Mouse (Mus musculus): ENCODE results near the gene Trim3.

Trim3 gene

DNA sequence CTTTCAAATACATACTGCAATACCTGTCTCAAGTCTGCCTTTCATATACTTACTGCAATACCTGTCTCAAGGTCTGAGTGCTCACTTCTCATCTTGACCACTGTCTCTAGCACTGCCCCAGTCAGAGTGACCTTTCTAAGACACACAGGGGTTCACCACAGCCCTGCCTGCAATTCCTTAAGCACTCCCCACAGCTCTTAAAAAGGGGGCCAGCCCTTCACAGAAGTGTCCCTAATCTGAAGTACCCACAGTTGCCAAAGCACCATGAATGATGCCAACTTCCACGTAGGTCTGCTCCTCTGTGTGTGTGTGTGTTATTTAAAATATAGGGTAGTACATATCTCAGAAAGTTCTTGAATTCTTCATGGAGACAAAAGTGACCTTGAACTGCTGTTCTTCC is 21.6 kb downstream of the Trim3 start:
- no peak for DNase-seq (ENCODE audit: extremely low spot score, low spot score)

DNA sequence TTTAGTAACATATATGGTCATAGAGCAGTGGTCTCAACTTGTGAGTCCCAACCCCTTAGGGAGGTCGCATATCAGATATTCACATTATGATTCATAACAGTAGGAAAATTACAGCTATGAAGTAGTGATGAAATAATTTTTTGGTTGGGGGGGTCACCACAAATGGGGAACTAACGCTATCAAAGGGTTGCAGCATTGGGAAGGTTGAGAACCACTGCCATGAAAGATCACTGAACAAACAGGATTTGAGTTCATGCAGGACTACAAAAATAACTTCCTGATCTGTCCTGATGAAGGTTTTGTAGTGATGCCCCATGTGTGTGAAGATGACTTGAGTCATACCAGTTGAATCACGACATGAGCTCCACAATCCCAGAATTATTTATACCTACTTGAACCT is 24.9 kb downstream of the Trim3 start:
- no peak for DNase-seq (ENCODE audit: extremely low spot score, low spot score)

DNA sequence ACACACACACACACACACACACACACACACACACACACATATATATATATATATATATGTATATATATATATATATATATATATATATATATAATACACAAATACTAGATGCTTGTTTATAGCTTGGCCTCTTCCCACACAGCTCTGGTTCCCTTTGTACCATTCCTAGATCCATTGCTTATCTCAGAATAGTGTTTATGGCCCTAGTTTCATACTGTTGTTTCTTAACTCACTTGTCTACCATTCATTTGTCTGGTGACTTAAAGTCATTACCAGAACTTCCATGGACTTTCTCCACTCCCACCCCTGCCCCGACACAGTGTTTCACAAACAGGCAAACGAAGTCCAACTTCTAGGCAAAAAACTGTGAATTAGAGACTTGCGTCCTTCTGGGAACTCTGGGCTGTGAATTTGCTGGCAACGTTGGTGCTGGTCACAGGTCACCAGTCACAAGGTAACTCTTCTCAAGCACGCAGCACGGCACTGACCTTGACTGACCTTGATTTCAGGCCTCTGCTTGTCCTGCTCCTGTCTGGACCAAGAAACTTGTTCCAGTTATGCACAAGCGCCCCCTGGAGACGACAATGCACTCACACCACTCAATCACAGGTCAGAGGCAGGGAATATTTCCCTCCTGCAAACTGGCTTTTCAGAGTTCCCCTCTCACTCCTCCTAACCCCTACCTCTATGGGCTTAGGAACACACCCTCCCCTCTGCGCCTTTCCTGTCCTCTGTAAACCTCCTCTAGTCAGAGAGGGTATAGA is 30.3 kb downstream of the Trim3 start:
- DNase-seq (ENCODE audit: extremely low spot score, low spot score) = peak; percentile 59

DNA sequence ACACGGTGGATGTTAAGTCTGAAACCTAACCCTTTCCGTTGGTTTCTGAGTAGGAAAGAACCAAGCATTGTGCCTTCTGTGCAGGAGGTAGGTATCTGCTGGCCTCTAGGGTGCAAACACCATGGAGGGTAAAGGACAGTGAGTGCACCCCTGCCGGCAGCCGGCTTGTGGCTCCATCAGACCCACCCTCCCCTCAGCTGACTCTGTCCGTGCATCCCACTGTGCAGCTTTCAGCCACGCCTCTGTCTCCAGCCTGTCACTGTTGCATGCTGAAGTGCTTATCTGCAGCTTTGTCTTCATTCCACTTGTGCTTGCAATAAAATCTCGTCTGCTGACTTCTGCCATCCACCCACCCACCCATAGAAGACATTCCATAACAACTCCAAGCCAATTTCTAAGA is 43.3 kb downstream of the Trim3 start:
- no peak for DNase-seq (ENCODE audit: extremely low spot score, low spot score)

DNA sequence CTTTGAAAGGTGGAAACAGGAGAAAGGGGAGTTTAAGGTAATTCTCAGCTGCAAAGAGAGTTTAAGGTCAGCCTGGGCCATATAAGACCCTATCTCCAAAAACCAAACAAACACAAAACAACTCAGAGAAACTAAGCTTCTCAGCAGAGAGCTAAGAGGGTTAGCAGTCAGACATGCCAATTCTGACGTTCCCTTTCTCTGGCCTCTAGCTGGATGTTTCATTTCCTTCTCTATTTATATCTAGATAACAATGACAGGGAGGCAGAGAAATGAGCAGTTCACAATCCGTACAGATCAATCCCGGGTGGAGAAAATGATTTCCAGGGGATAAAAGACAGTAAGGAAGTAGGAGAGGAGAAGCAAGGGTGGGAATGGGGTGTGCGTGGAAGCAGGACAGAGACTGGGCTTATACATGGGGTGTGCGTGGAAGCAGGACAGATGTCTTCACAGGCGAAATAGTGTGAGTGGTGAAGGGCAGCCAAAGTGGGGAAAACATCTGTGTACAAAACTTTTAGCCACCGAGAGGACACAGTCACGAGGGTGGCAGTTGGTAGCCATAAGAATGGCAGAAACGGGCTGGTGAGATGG is 45.0 kb downstream of the Trim3 start:
- no peak for DNase-seq (ENCODE audit: extremely low spot score, low spot score)

DNA sequence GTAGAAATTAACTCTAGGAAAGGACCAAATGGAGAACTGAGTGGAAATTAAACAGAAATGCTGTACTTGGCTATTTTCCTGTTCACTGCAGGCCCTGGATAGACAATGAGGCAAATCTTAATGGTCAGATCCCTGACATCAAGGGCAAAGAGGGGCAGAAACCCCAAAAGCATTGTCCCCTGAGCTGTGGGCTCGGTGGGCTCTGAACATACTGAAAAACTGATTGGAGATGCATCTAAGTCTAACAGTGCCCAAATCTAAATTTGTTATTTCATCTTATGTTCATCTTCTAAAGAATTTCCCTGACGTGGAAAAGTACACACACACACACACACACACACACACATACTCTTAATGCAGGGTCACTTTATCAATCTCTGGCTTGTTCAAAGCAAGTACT is 51.4 kb downstream of the Trim3 start:
- no peak for DNase-seq (ENCODE audit: extremely low spot score, low spot score)

DNA sequence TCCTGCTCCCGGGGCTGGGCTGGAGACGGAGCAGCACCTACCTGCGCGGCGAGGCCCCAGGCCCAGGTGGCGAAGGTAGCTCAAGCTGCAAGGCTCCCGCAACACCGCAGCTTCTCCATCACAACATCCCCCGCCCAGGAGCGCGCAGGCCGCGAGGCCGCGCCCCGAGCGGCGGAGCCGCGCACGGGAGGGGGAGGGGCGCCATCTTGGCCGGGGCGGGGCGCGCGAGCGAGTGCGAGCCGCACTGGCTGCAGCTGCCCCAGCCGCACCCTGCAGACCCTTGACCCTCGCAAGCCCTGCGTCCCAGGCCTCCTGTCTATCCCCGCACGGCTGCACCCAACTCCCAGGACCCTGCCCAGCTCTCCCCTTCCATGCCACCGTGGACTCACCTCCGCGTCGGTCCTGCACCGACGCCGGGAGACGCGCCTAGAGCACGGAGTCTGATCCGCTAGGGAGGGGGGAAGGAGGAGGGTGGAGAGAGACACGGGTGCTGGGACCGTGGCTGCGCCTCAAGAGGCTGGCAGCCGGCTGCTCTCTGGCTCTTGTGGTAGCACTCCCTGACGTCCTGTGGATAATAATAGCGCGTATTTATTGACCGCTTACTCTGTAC is 52.2 kb downstream of the Trim3 start, which contains the start of gene Apbb1:
Apbb1 (minus strand) TSS at position 560 of the 610 bp plus-strand sequence.
- peak; percentile 85 for DNase-seq (ENCODE audit: extremely low spot score, low spot score)

DNA sequence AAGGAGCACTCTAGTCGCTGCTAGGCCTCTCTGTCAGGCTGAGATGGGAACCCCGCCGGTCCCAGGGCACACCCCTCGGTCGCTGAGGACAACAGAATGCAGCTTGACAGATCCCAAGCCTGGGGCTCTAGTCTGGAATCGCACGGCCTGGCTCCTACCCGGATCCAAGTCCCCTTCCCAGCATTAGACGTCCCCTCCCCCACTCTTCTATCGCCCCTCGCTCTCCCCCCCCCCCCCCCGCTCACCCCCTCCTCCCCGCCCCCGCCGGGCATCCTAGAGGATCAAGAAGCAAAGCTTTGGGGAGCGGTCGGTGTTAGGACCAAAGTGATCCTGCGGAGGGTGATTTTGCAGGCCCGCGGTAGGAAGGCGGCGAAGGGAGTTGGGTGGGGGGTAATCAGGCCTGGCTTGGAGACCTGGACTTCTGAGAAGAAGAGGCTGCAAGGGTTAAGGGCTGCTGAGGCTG is 52.7 kb downstream of the Trim3 start:
- no peak for DNase-seq (ENCODE audit: extremely low spot score, low spot score)

DNA sequence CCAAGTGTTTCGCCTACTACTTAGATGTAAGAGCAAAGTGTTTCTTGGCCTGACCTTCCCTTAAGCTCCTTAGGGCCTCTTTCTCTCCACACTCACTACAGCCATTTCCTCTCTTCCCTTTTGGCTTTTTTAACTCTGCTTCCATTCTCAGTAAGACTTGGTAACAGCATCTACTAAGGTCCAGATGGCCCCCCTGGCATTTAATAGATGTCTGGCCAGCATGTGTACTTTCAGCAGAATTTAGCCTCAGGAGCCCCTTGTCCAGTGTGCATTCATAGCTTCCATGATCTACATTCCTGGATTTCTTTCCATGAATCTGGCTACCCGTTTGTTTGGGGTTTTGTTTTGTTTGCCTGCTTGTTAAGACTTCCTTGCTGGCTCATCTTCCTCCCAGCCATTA is 54.9 kb downstream of the Trim3 start:
- DNase-seq (ENCODE audit: extremely low spot score, low spot score) = no peak

DNA sequence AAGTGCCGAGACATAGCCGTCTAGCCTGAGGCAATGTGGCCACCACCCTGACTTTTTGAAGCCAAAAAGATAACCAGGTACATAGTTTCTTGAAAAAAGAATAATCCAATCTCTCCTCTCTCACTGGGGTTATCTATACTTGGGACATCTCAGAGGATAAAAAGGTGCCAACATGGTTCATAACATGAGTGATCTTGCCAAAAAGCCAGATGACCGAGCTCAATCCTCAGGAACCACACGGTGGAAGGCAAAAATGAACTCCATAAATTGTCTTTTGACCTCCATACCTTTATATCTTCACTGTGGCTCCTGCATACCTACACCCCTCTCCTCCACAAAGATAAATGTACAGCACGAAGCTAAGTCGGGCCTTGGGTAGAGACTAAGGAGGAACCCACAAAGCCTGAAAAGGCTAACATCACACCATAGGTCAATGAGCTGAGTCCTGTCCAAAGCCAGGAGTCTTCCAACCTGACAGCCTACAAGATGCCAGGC is 55.9 kb downstream of the Trim3 start:
- no peak for DNase-seq (ENCODE audit: extremely low spot score, low spot score)

DNA sequence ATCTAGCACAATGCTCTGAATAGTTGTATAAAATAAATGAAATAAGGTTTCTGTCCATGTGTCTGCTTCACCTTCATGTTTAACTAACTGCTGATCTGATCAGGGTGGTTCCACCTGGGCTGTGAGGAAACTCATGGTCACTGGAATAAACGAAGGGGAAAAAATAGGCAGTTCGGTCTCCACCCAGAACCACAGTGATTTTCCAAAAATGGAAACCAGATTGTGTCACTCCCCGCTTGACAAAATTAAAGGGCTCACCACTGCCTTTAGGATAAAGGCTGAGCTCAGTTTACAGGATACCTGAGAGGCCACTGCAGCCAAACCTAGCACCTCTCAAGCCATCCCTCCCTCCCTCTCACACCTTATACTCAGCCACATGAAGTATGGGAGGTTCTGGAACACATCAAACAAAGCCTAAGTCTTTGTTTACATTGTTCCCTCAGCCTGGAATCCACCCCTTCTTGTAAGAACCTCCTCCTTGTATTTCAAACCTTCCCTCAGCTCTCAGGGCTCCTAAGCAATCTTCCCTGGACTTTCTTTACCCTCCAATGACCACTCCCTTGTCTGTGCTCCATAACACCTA is 57.1 kb downstream of the Trim3 start:
- DNase-seq (ENCODE audit: extremely low spot score, low spot score) = no peak

DNA sequence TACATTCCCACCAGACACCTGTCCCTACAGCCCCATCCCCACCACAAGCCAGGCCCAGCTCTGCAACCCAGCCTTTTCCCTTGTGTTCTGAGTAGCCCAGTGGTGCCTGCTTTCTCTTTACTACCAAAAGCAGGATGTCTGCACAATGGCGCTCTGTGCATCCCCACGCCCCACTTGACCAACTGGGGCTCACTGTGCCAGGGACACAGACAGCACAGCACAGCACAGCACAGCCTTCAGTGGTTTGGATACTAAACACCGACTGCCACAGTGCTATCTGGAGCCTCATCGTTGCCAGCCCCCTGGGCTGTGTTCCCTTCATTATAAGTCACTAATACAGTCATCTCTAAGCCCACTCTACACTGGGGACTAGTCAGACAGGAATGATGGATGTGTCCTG is 58.8 kb downstream of the Trim3 start:
- DNase-seq (ENCODE audit: extremely low spot score, low spot score) = no peak

DNA sequence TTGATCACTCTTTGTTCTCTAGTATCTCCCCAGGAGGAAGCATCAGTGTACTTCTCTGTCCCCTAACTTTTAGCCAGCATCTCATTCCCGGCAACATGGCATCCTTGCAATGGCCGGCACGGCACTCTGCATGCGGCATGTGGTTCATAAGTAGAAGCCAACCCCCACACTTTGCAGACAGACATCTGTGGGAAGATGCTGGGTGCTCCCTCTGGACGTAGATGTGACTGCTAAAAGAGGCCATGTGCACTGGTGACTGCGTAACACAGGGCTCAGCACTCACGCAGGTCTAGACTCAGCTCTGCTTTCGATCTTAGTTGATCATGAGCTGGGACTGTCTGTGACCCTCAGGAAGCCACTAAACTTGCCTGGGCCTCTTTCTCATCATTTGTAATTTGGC is 60.4 kb downstream of the Trim3 start:
- no peak for DNase-seq (ENCODE audit: extremely low spot score, low spot score)

DNA sequence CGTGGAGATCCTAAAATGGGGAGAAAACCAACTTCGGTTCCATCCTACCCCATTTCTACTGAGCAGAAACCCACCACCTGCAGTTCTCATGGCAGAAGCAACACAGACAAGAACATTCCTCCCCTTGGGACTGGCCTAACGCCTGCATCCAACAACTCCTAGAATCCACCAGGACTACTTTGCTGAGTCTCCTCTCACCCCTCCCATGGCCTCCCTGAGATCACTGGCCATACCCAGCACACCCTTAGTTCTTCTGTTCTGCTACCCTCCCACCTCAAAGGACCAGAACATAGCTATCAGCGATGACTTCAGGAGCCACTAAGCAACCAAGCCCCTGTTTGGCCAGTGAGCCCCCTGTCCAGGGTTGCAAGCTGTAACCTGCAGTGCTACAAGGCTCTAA is 62.6 kb downstream of the Trim3 start:
- no peak for DNase-seq (ENCODE audit: extremely low spot score, low spot score)

DNA sequence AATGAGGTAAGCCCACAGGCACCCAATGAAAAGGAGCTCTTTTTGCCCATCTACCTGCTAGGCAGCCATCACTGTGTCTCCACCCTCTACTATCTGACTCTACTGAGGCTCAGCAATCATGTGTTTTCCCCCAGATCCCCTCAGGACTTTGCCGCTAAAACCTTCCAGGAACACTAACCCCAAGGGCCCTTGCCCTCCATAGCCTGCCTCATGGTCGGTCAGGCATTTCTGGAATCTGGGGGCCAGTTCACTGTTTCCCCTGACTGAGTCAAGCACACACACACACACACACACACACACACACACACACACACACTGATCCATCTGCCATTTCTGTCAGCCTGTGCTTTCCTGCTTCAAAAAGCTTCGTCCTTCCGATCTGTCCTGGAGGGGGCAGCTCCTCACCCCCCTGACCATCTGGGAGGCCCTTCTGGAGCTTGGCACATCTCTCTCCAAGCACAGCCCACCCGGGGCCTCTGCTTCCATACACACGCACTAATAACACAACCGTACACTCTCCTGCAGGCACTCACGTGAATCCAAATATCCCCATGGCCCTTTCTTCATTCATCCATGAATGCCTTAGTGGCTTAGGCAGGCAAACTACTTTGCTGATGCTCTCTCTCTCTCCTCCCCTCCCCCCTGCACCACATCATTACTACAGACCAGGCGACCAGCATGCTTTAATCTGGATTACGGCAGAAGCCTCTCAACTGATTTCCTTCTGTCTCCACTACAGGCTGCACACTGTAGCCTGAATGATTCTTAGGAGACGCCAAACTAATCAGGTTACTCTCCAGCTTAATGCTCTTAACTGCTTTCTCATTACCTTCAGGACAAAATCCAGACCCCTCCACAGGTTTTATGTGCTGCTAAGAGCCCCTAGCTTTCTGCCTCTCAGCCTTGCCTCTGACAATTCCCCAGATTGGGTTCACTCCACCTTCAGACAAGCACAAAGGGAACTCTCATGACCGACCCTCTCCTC is 63.6 kb downstream of the Trim3 start:
- no peak for DNase-seq (ENCODE audit: extremely low spot score, low spot score)

DNA sequence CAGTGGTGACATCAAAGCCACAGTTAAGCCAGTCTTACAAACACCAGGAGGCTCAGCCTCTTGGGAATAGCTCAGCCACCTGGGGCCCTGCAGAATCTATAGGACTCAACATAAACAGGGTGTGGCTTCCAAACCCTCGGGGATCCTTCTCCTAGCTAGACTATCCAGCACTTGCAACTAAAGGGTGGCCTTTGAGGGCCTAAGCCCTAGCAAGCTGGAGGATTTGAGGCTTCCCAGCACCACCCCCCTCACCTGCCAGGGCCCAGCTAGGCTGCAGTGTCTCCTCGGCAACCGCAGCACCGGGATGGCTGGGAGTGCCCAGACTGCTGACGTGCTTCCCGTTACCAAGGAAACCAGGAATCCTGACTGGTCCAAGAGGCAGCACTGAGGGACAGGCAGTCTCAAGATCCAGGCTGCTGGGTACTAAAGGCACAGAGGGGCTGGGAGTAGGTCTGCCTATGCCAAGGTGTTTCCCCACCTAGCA is 64.3 kb downstream of the Trim3 start:
- DNase-seq (ENCODE audit: extremely low spot score, low spot score) = peak; percentile 31

DNA sequence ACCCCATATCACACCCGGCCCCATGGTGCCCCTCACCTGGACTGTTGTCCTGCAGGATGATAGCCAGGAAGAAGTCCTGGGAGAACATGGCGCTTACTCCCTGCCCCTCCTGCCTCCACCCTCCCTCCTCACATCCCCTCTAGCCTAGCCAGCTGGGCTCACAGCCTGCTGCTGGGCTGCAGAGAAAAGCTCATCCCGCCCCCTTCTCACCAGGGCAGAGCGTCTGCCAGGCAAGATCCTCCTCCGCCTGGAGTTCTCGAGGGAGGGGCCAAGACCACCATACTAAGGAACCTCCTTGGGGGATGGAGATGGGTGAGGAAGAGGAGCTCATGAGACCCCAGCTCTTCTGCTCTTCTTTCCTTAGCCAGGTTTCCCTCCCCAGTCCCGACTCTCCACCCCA is 64.8 kb downstream of the Trim3 start:
- no peak for DNase-seq (ENCODE audit: extremely low spot score, low spot score)

DNA sequence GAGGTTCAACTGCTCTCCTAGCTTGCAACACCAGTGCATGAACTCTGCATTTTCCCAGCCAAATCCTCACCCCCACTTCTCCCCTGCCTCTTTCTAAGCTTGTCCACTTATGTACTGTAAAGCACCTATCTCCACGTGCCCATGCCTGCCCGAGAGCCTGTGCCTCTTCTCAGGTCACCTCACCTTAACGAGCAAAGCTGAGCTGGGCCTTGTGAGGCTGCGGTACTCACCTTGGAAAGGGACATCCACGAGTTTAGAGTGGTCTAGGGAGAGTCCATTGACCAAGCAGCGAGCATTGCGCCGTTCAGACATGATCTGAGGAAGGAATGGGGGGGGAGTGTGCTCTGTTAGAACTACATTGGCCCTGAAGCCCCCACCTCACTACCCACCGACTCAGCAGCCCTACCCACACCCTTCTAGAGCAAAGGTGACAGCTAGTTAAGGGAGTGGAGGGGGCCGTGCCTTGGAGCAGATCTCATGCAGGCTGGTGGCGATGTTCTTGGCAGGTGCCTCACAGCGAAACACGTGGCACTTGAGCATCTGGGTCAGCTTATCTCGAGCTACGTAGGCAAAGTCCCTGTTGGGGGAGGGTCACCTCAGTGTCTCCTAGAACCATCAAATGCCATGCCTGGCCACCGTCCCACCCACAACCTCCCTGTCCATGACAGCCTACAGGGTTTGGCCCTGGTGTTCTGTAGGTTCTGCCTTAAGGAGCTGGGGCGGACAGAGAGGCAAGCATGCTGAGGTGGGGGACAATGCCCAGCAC is 68.1 kb downstream of the Trim3 start:
- DNase-seq (ENCODE audit: extremely low spot score, low spot score) = no peak

DNA sequence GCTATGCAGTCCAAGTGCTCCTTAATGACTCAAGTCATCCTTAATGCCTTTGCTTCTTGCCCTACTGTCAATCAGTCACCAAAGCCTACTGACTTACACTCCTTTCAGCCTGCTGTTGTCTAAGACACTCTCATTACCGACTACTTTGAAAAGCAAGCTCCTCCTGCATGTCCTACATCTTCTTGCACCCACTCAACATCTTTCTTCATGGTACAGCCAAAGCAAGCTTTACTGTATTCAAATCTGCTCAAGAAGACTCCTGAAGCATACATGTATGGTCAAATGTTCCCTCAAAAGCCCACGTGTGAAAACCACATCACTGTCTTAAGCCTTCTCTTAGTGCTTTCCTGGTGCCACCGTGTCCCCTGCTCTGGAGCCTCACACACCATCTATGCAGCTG is 70.0 kb downstream of the Trim3 start:
- DNase-seq (ENCODE audit: extremely low spot score, low spot score) = no peak

DNA sequence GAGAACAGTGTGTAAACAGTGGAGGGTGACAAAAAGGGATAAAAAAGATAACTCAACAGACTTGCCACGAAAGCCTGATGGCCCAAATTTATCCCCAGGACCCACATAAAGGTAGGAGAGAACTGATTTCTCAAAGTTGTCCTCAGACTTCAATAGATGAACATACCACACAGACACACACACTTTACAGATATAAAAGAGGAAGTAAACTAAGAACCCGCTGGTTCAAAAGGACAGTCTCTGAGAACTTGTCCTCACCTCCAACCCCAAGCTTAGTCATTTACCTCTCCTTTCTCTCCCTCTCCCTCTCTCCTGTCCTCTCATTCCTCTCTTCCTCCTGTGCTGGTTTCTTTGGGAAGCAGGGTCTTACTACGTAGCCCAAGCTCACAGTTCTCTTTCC is 71.1 kb downstream of the Trim3 start:
- no peak for DNase-seq (ENCODE audit: extremely low spot score, low spot score)
